Mouse (Mus musculus) splenic B cell, adult 2 months (primary cell): ENCODE measurements around the gene Olfr684.

Experiments
- DNase-seq: peaks from one replicate; pipeline ENCODE4 v3.0.0-alpha.2; 2011; ENCODE audit warnings: low read depth, low spot score
- H3K27me3 ChIP-seq: 2 replicates; pipeline ENCODE4 v1.6.1; 2012; ENCODE audit warnings: mild to moderate bottlenecking, low read length, moderate library complexity, mixed read lengths; ENCODE audit not compliant: control insufficient read depth, poor library complexity, insufficient read depth, severe bottlenecking
- H3K36me3 ChIP-seq: 2 replicates; pipeline ENCODE4 v1.6.1; 2012; ENCODE audit warnings: mild to moderate bottlenecking, low read length, moderate library complexity, mixed read lengths; ENCODE audit not compliant: control insufficient read depth, poor library complexity, insufficient read depth, severe bottlenecking

The Olfr684 gene

DNA sequence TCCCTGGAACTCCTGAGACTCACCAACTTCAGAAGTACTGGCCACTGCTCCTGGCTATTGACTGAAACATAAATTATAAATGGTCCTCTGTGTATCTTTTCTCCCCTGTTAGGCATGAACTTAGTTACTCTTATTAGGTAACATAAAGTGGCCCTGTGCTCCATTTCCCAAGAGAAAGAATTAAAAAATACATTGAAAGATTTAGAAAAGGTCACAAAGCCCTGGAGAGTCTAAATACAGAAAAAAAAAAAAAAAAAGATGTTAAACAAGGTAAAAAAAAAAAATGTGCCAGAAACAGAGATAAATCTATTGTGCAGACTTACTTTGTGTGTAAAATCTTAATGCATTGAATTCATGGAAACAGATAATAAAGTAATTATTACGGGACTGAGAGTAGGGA, at the start of gene Olfr684:
Gene Olfr684 (minus strand): TSS at position 101 of the 400 bp plus-strand sequence.
- Histone ChIP-seq H3K36me3 (no peaks in the 10 kb centered on the region), H3K27me3 (no peaks in the 10 kb centered on the region)
- no peak for DNase-seq

DNA sequence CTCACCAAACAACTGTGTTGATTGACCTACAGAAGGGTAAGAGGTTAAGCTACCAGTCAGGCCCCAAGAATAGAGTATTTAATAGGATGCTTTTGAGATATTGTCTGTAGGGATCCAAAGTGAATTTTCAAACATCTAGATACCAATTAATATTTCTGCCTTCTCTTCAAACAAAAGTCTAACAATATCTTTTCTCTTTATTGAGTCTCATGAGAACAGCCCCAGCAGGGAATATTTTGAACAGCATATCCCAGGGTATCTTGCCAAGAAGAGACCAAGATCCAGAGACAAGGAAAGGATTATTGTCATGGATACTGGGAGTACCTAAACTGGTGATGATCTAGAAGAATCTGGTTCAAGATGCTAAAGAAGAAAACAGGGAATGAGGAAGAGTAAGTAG, 43.9 kb upstream of the Olfr684 start, which contains the start of gene Olfr686:
Gene Olfr686 (minus strand): TSS at position 101 of the 400 bp plus-strand sequence.
- no peak for DNase-seq
- H3K36me3 ChIP-seq: no peaks in the 10 kb centered on the region
- H3K27me3 ChIP-seq: no peaks in the 10 kb centered on the region

DNA sequence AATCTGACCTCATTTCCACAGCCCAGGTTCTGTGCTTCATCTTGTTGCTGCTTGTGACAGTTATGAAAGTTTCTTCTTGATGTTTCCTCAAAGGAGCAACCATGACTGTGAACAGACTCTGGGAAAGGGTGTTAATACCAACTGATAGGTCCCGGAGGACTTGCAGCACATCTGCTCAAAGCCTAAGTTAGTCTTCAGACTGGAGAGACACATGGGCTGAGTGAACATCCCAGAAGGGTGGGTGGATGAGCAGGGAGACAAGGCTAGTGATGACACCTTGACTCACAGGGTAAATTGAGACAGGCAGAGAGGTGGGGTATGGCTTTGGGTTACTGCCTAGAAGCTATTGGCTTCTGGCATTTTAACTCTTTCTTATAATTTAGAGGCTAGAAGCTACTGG, 22.5 kb upstream of the Olfr684 start, which contains the start of gene Olfr685:
Gene Olfr685 (minus strand): TSS at position 101 of the 400 bp plus-strand sequence.
- H3K27me3 ChIP-seq: no peaks in the 10 kb centered on the region
- DNase-seq: no peak
- H3K36me3 ChIP-seq: no peaks in the 10 kb centered on the region

DNA sequence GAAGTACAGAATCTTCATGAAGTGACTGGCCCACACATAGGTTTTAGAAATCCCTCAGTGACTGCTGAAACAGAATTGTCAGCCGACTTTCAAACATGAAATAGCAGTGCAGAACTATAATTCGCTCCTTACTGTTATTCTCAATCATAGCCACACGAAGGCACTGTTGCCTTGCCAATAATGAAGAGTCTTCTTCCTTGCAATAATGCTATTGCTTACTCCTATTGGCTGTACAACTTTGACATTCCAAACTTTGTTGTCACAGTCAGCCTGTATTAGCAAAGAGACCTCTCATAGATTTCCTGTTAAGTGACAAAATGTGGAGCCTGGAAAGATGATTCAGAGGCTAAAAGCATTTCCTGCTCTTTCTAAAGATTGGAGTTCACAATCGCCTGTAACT, 7.3 kb upstream of the Olfr684 start:
- H3K36me3 ChIP-seq: no peaks in the 10 kb centered on the region
- no peak for DNase-seq
- no peaks in the 10 kb centered on the region for H3K27me3 ChIP-seq

DNA sequence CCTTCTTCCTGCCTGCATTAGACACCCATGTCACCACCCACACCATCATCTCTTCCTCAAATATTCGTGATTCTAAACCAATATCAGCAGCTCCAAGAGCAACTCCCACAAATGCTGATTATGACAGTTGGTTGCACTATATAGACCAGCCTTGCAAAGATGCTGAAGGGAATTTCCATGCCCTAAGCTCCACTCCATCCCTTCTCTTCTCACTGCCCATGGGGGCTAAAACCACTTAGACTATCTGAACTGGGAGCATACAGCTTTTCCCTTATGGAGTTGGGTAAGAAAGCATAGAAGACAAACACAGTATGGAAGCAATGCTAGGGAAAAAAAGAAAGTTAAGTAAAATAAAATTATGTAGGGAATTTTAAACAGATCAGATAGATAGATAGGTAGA, 16.5 kb downstream of the Olfr684 start, which contains the start of gene Olfr683:
Gene Olfr683 (minus strand): TSS at position 101 of the 400 bp plus-strand sequence.
- no peak for DNase-seq
- H3K36me3 ChIP-seq: no peaks in the 10 kb centered on the region
- H3K27me3 ChIP-seq: no peaks in the 10 kb centered on the region

DNA sequence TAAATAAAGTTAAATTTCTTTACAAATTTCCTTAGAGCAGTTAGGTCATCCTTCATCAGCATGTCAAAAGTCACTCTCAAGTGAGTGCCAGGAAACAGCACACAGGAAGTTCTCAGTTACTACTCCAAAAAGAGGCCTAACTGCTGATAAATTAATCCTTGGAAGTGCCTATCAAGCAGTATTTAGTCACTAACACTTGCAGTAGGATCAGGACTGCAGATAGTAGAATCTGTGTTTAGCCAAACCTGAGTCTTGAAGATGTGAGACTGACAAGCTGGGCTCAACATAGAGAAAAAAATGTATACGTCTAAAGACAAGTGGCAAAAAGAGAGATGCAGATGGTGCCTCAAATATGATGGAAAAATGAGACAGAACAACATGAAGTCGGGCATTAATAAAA, 22.2 kb downstream of the Olfr684 start:
- DNase-seq: no peak
- Histone ChIP-seq H3K36me3 (no peaks in the 10 kb centered on the region), H3K27me3 (no peaks in the 10 kb centered on the region)

DNA sequence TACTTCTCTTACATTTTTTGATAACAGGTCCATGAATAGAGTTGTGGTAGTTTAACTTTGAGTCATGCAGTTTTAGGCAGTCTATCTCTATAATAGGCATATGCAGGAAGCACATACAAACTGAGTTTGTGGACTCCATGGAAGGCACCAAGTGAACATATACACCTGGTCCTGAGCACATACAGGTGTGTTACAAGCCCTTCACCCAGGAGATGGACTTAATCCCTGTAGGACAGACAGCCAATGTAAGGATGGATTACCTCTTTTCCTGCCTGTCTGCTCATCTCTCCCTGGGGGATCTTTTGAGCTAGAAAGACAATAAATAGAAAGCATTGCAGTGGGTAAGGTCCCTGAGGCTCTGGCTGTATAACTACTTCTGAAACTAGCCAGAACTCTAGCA, 46.9 kb downstream of the Olfr684 start, which contains the start of gene Olfr681:
Gene Olfr681 (plus strand): TSS at position 301 of the 400 bp plus-strand sequence.
- Histone ChIP-seq H3K27me3 (no peaks in the 10 kb centered on the region), H3K36me3 (no peaks in the 10 kb centered on the region)
- no peak for DNase-seq
